14 mouse cellular contexts compared by ENCODE assay signal in the genomic region with DNA sequence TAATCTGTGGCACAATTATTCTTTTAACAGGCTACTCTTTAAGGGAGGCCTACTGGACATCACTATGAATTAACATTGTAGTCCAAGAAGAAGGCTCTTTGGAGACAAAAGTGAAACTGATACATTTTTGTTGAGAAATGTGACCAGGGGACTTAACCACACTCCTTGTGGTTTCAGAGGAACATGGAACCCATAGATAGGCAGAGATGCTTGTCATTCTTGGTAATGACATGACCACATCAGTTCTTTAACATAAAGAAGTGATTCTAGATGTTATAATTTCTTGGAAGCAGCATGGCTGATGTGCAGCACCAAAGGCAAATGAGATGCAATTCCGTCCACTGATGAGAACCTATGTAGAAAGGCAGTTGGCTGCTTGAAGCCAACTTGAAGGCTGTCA.
"Had no signal": no experiment of that assay in that cellular context is flagged by ENCODE, and none has a peak within 500 bp of the region (broad histone marks: within the 10 kb centered on the region; RNA-seq: fewer than 3 reads in every experiment).

No protein-coding gene starts in this region.

- H3K9me3 ChIP-seq: limb, embryonic 12.5 days; liver, embryonic 13.5 days; midbrain, embryonic 12.5 days had no signal

- DNase-seq: kidney, adult 11 months; kidney, adult 9 months; kidney, postnatal 36 days; layer of hippocampus, adult 9-11 months; liver; liver, embryonic 13.5 days; liver, postnatal 0 days; retina, postnatal 1 day; right cerebral cortex, postnatal 14 days; thymus, adult 18-20 months; thymus, postnatal 14 days had no signal

- H3K36me3 ChIP-seq: limb, embryonic 12.5 days; liver, embryonic 13.5 days; midbrain, embryonic 12.5 days had no signal

- ATAC-seq: liver, postnatal 0 days; midbrain, embryonic 16.5 days had no signal

- H3K27me3 ChIP-seq: limb, embryonic 12.5 days; liver, embryonic 13.5 days; midbrain, embryonic 12.5 days had no signal

- H3K4me1 ChIP-seq: limb, embryonic 12.5 days; midbrain, embryonic 12.5 days had no signal

- H3K4me3 ChIP-seq: limb, embryonic 12.5 days; liver, embryonic 13.5 days; midbrain, embryonic 12.5 days had no signal
